Mouse (Mus musculus) heart, embryonic 12.5 days (tissue): ENCODE measurements around the gene Gm26566. TPM values are rescaled to one million over a fixed set of nuclear protein-coding genes. Genes with fewer than 3 reads are reported as not detected.

Experiments
- ATAC-seq: fragments of 200-750 bp; cut with Nextera tagmentation; 2 replicates; pipeline ENCODE4 v1.8.0; 2017; ENCODE audit warnings: moderate TSS enrichment, moderate library complexity; ENCODE audit not compliant: insufficient number of reproducible peaks, low FRiP score
- H3K27ac ChIP-seq: fragments of 300-500 bp; sonication (generic); 2 replicates; pipeline ENCODE4 v1.5.1; 2016; ENCODE audit warnings: mild to moderate bottlenecking, moderate library complexity; ENCODE audit not compliant: poor library complexity, severe bottlenecking
- H3K27me3 ChIP-seq: fragments of 300-500 bp; sonication (generic); replicated peaks from 2 replicates; pipeline ENCODE4 v1.6.1; 2016; ENCODE audit warnings: mild to moderate bottlenecking, moderate library complexity
- H3K36me3 ChIP-seq: fragments of 300-500 bp; sonication (generic); 2 replicates; pipeline ENCODE4 v1.6.1; 2016; ENCODE audit warnings: mild to moderate bottlenecking, moderate library complexity
- H3K4me1 ChIP-seq: fragments of 300-500 bp; sonication (generic); replicated peaks from 2 replicates; pipeline ENCODE4 v1.6.1; 2016; ENCODE audit warnings: mild to moderate bottlenecking
- H3K4me2 ChIP-seq: fragments of 300-500 bp; sonication (generic); 2 replicates; pipeline ENCODE4 v1.6.1; 2016; ENCODE audit warnings: mild to moderate bottlenecking, moderate library complexity
- H3K4me3 ChIP-seq: fragments of 300-500 bp; sonication (generic); 2 replicates; pipeline ENCODE4 v1.5.1; 2016; ENCODE audit warnings: mild to moderate bottlenecking
- H3K9ac ChIP-seq: fragments of 300-500 bp; sonication (generic); 2 replicates; pipeline ENCODE4 v1.6.1; 2016; ENCODE audit warnings: mild to moderate bottlenecking, moderate library complexity
- H3K9me3 ChIP-seq: fragments of 300-500 bp; sonication (generic); replicated peaks from 2 replicates; pipeline ENCODE4 v1.6.1; 2016; ENCODE audit warnings: mild to moderate bottlenecking, moderate library complexity
- WGBS: fragments of 180-500 bp; shearing (Covaris S2); methylation state at CpG from one replicate; pipeline ENCODE4 v1.1.7; 2016; 5-methylcytosine and 5-hydroxymethylcytosine counted together
- polyA plus RNA-seq: library from polyadenylated mRNA; unstranded; fragments of >200 nt; fragmentation: Nextera tagmentation; extraction: Ambion mirVana; gene quantifications from 2 replicates; pipeline ENCODE4 v1.2.1, GENCODE M21; 2016

Gm26566 gene
- polyA plus RNA-seq, 1 experiment from 2014 or later = 0.83 TPM

DNA sequence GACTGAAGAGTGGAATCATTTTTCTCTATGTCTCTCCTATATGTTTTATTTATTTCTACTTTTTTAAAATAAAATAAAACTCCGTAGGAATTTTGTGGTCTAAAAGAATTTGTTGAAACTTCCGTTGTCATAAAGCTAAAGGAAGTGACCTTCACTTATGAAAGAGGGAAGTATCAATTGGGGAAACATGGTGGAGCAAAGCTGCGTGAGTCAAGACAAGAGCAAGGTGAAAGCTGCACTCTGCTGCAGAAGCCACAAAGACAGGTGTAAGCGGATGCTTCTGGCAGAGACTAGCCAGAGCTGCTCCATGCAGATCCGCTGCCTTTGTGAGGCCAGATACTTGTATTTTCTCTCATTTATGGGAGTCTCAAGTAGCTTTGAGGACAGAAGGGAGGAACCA is 22.8 kb upstream of the Gm26566 start:
- no peaks in the 10 kb centered on the region for H3K36me3 ChIP-seq
- H3K4me3 ChIP-seq = no peak overlapping the region
- no peaks in the 10 kb centered on the region for H3K9me3 ChIP-seq
- no peaks in the 10 kb centered on the region for H3K4me1 ChIP-seq
- WGBS = 78% methylated on average over 5 of the region's 5 CpGs
- H3K4me2 ChIP-seq = no peak overlapping the region
- no peak for ATAC-seq
- no peak overlapping the region for H3K9ac ChIP-seq
- no peak overlapping the region for H3K27ac ChIP-seq
- 0 out of 2 replicates have a peak, but pooled peaks cover 4% of the 10 kb centered on the region for H3K27me3 ChIP-seq

DNA sequence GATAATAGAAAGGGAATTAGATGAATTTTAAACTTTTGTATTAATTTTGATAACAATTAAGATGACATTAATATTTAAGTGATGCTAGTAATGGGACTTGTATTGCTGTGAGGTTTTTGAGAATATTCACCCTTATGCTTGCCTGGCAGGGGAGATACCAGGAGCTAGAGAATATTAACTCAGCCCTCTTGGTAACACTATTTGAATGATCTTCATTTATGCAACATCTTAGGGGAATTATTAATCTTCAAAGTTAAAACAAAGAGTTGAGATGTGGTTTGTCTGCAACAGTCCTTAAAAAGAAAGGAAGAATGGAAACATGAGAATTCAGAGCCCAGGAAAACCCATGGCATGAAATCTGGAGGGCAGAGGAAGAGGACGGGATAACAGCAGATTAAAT is 22.3 kb upstream of the Gm26566 start:
- Histone ChIP-seq H3K4me3 (no peak overlapping the region), H3K36me3 (no peaks in the 10 kb centered on the region), H3K9me3 (no peaks in the 10 kb centered on the region), H3K9ac (no peak overlapping the region), H3K4me2 (no peak overlapping the region), H3K27me3 (0 out of 2 replicates have a peak, but pooled peaks cover 4% of the 10 kb centered on the region), H3K27ac (no peak overlapping the region), H3K4me1 (no peaks in the 10 kb centered on the region)
- ATAC-seq = no peak
- WGBS = 85% methylated on average over 1 of the region's 1 CpGs

GRCm38 (mm10) chr4:88705924-88706323 is 15.7 kb upstream of the Gm26566 start:
- H3K9me3 ChIP-seq = no peaks in the 10 kb centered on the region
- 20% methylated on average over 3 of the region's 3 CpGs for WGBS
- no peak for ATAC-seq
- no peak overlapping the region for H3K4me2 ChIP-seq
- no peak overlapping the region for H3K4me3 ChIP-seq
- no peak overlapping the region for H3K27ac ChIP-seq
- H3K9ac ChIP-seq = no peak overlapping the region
- H3K4me1 ChIP-seq = no peaks in the 10 kb centered on the region
- H3K36me3 ChIP-seq = no peaks in the 10 kb centered on the region
- no peaks in the 10 kb centered on the region for H3K27me3 ChIP-seq

DNA sequence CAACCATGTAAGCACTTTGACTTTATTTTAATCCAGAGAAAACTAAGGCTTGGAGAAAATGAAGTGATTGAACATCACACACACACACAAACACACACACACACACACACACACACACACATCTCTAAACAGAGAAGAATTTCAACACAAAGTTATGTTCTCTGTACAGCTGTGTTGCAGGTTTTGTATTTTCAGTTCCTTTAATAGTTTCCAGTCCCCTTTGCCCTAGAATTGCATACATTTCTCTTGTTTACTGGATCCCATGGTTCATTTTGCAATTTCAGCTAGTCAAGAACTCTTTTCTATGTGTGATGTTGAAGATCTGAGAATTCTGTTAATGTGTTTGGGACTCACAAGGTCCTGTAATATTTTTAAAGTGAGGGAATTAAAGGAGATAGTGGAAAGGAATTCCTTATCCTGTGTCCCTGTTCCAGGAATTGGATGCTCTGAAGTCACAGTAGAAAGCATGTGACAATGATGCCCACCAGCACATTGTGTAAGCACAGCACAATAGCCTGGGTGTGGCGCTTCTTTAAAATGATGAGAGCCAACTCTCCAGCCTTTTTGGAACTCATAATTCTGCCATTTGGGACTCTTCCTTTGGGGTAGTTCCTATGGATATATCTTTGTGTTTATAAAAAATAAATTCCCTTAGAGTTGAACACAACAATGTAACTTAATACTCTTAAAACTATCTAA is 14.3 kb upstream of the Gm26566 start:
- no peak overlapping the region for H3K27ac ChIP-seq
- WGBS = 81% methylated on average over 1 of the region's 1 CpGs
- H3K9me3 ChIP-seq = no peaks in the 10 kb centered on the region
- ATAC-seq = no peak
- no peak overlapping the region for H3K9ac ChIP-seq
- H3K4me1 ChIP-seq = no peaks in the 10 kb centered on the region
- no peaks in the 10 kb centered on the region for H3K36me3 ChIP-seq
- no peak overlapping the region for H3K4me3 ChIP-seq
- H3K4me2 ChIP-seq = no peak overlapping the region
- no peaks in the 10 kb centered on the region for H3K27me3 ChIP-seq

- no peak for ATAC-seq
- Histone ChIP-seq H3K9ac (no peak overlapping the region), H3K36me3 (peaks cover 33% of the 10 kb centered on the region), H3K4me1 (peaks cover 6% of the 10 kb centered on the region), H3K4me2 (no peak overlapping the region), H3K4me3 (no peak overlapping the region), H3K27me3 (no peaks in the 10 kb centered on the region), H3K27ac (no peak overlapping the region), H3K9me3 (no peaks in the 10 kb centered on the region)
- 93% methylated on average over 1 of the region's 1 CpGs for WGBS
Observed at GRCm38 (mm10) chr4:88714281-88714680, 7.3 kb upstream of the Gm26566 start.

DNA sequence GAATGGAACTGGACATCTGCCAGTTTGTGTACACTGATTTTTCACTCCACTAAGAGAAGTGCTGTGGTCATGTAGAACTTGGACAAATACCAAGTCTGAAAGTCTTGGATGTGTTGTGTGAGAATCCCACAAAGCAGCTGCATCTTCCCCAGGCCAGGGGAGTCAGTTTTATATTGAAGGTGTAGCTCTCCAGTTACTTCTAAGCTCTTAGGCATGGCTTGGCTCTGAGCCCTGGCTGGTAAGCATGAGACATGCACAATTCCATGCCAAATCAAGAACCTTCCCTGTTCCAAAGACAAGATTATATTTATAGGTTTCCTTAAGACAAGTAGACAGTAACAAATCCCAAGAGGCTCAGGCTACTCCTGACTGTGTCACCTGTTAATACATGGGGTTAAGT is 6.5 kb upstream of the Gm26566 start:
- no peaks in the 10 kb centered on the region for H3K9me3 ChIP-seq
- H3K27me3 ChIP-seq = no peaks in the 10 kb centered on the region
- H3K4me1 ChIP-seq = peaks cover 7% of the 10 kb centered on the region
- no peak for ATAC-seq
- H3K9ac ChIP-seq = no peak overlapping the region
- no peak overlapping the region for H3K27ac ChIP-seq
- peaks cover 35% of the 10 kb centered on the region for H3K36me3 ChIP-seq
- H3K4me3 ChIP-seq = no peak overlapping the region
- H3K4me2 ChIP-seq = no peak overlapping the region

DNA sequence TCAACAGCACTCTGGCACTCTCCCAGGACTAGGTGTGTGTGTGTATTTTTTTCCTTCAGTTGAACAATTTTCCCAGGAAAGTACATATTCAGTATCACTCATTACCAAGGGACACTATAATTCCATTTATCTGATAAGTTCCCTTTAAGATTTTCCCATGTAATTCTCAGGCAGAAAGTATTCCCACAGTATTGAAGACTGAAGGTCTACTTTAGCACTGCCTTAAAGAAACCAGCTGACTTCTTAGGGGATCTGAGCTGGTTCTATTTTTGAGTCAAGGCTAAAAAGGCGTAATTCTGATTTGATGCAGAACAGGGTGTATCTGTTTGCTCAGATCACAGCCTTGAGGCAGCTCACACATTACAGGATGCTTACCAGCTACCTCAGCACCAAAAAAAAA is 2.9 kb upstream of the Gm26566 start:
- no peaks in the 10 kb centered on the region for H3K9me3 ChIP-seq
- 22% methylated on average over 1 of the region's 1 CpGs for WGBS
- H3K27me3 ChIP-seq = no peaks in the 10 kb centered on the region
- peaks cover 37% of the 10 kb centered on the region for H3K36me3 ChIP-seq
- peak overlapping the region; percentile 43 for H3K4me3 ChIP-seq
- no peak overlapping the region; the same call in 1 of the 2 replicates for H3K9ac ChIP-seq
- peaks cover 20% of the 10 kb centered on the region for H3K4me1 ChIP-seq
- ATAC-seq = no peak
- no peak overlapping the region for H3K27ac ChIP-seq
- H3K4me2 ChIP-seq = peak overlapping the region; percentile 67

- ATAC-seq = no peak
- Histone ChIP-seq H3K4me2 (no peak overlapping the region), H3K4me1 (peaks cover 14% of the 10 kb centered on the region), H3K9ac (no peak overlapping the region), H3K4me3 (no peak overlapping the region), H3K36me3 (peaks cover 11% of the 10 kb centered on the region), H3K27me3 (no peaks in the 10 kb centered on the region), H3K9me3 (no peaks in the 10 kb centered on the region), H3K27ac (no peak overlapping the region)
- 62% methylated on average over 8 of the region's 8 CpGs for WGBS
Observed at GRCm38 (mm10) chr4:88723497-88724090, 2.0 kb downstream of the Gm26566 start.

DNA sequence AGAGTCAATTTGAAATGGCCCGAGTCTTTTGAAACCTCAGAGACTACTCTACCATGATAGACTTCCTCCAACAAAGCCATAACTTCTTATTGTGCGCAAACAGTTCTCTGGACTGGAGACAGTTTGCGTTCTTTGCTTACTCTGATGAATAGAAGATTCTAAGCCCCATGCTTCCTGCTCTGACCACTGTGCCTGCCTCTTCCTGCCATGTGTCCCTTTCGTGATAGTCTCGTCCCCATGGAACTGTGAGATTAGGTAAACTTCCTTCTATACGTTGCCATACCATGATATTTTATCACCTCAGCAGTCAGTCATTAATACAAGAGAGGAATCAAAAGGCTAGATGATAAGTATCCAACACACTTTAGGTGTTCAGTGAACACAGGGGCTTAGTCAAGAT is 5.1 kb downstream of the Gm26566 start:
- H3K4me3 ChIP-seq = no peak overlapping the region
- ATAC-seq = no peak
- no peaks in the 10 kb centered on the region for H3K9me3 ChIP-seq
- H3K4me2 ChIP-seq = no peak overlapping the region
- H3K27me3 ChIP-seq = no peaks in the 10 kb centered on the region
- no peaks in the 10 kb centered on the region for H3K36me3 ChIP-seq
- H3K9ac ChIP-seq = no peak overlapping the region
- no peak overlapping the region for H3K27ac ChIP-seq
- H3K4me1 ChIP-seq = no peaks in the 10 kb centered on the region
- 63% methylated on average over 6 of the region's 6 CpGs for WGBS

DNA sequence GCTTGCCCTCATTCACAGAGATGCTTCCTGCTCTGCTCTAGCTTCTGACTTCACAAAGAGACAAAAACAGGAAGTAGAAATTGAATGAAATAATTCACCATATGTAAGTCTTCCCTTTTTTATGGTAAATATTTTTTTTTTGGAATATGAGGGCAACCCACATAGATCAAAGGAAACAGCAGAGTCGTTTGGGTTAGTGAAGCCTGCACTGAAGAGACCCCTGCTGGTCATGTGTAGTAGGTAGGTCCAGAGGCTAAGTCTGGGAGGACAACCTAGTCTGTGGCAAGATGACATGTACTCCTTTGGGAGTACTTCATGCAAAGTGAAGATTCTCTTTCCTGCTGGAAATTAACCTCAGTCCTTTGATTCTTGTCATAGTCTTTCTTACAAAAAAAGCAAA is 5.7 kb downstream of the Gm26566 start:
- Histone ChIP-seq H3K9me3 (no peaks in the 10 kb centered on the region), H3K9ac (no peak overlapping the region), H3K27me3 (no peaks in the 10 kb centered on the region), H3K4me1 (no peaks in the 10 kb centered on the region), H3K27ac (no peak overlapping the region), H3K4me3 (no peak overlapping the region), H3K36me3 (no peaks in the 10 kb centered on the region), H3K4me2 (no peak overlapping the region)
- 0% methylated on average over 1 of the region's 1 CpGs for WGBS
- ATAC-seq = no peak; the same call in 1 of the 2 replicates

DNA sequence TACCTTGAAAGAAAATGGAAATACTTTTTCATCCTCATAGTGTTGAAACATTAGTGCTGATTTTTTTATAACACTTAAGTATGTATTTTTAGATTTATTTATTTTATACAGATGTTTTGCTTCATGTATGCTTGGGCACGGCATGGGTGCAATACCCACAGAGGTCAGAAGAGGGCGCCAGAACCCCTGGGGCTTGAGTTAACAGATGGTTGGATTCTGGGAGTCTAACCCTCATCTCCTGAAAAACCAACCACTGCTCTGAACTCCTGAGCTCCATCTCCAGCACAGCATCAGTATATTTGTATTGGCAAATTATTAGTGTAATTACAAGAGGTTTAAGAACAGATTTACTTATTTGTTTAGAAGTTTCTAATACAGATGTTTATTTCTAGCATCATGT is 16.9 kb downstream of the Gm26566 start:
- H3K9me3 ChIP-seq = no peaks in the 10 kb centered on the region
- WGBS = 12% methylated on average over 2 of the region's 2 CpGs
- no peak for ATAC-seq

GRCm38 (mm10) chr4:88739036-88739435 is 17.4 kb downstream of the Gm26566 start:
- H3K9ac ChIP-seq = no peak overlapping the region
- no peaks in the 10 kb centered on the region for H3K27me3 ChIP-seq
- H3K4me1 ChIP-seq = 0 out of 2 replicates have a peak, but pooled peaks cover 4% of the 10 kb centered on the region
- no peak overlapping the region for H3K4me2 ChIP-seq
- no peak for ATAC-seq
- 88% methylated on average over 6 of the region's 6 CpGs for WGBS
- H3K36me3 ChIP-seq = no peaks in the 10 kb centered on the region
- H3K4me3 ChIP-seq = no peak overlapping the region
- no peaks in the 10 kb centered on the region for H3K9me3 ChIP-seq
- no peak overlapping the region for H3K27ac ChIP-seq

More for the DNA sequence above, 16.9 kb downstream of the Gm26566 start:
- Histone ChIP-seq H3K4me1 (0 out of 2 replicates have a peak, but pooled peaks cover 4% of the 10 kb centered on the region), H3K27ac (no peak overlapping the region), H3K27me3 (no peaks in the 10 kb centered on the region), H3K9ac (no peak overlapping the region), H3K4me3 (no peak overlapping the region), H3K4me2 (no peak overlapping the region), H3K36me3 (no peaks in the 10 kb centered on the region)
